Mouse (Mus musculus): ENCODE measurements at regions not wholly inside any gene's neighbourhood (a gene's known extent, or its start where the extent isn't known, plus 50 kb on each side); places are given as distances from the start of the nearest gene placed in this dataset.
A peak's percentile ranks its signal among the peaks of the same experiment; 100 is the strongest.

DNA sequence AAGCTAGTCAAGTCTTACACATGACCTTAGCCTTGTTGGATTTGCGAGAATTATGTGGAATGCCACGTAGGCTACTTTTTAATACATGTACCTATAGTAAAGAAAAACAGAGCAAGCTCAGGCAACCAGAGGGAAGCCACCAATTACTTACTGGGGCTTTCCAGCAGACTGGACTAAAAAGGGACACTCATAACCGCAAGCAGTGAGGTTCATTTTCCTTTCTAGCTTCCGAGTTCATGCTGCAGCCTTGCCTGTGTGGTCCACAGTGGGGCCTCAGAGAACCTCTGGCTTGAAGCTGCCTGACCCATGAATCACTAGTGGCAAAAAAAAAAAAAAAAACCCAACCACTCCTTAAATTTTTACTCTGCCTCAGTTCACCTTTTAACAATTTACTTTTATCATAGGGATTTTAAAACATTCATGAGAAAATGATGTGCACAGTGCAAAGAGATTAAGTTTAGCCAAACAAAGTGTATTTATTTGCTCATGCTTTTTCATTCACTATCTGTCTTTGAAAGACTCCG lies 188.6 kb upstream of the 1700066M21Rik start:
- DNase-seq: no peak

- DNase-seq: no peak
Measured at GRCm38 (mm10) chr1:57201274-57201673, 176.1 kb upstream of the 1700066M21Rik start.

GRCm38 (mm10) chr1:57204331-57204730 lies 173.1 kb upstream of the 1700066M21Rik start:
- DNase-seq: no peak

- DNase-seq: peak; percentile 63 to 71
Measured at GRCm38 (mm10) chr1:57205198-57205987, 172.0 kb upstream of the 1700066M21Rik start.

DNA sequence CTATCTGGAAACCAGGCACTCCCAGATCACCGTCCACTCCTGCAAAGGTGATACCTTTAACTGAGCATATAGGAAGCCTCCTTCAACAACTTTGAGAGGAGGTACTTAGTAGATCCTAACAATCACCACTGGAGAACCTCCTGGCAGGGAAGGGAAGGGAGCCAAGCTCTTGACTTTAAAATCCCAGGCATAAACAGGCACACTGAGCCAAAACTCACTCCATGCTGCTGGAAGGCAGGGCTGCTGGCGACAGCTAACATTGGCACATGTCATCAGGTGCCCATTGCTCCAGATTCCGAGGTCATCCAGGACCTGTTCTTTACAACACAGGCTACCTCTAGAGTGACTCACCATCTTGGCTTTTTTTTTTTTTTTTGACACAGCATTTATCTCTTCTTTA lies 170.9 kb upstream of the 1700066M21Rik start:
- DNase-seq: no peak

DNA sequence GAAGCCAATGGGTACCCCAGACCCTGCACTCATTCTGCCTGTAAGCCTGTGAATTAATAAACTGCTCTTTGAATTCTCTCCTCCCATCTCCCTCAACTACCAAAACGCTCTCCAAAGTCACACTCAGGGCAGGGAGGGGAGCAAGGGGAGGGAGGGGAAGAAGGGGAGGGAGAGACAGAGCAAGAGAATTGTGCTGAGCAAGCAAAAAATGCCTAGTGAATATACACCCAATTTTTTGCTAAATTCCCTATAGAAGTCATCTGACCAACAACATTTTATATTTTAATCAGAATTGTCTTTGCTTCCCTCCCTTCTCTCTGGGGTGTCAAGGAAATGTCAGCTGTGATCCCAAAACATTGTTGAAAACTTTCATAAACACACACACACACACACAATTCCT lies 170.5 kb upstream of the 1700066M21Rik start:
- DNase-seq: no peak

GRCm38 (mm10) chr1:57208415-57208814 lies 169.0 kb upstream of the 1700066M21Rik start:
- DNase-seq: no peak

GRCm38 (mm10) chr1:57209281-57209680 lies 168.1 kb upstream of the 1700066M21Rik start:
- DNase-seq: no peak

- no peak for DNase-seq
Measured at GRCm38 (mm10) chr1:57211046-57211445, 166.4 kb upstream of the 1700066M21Rik start.

DNA sequence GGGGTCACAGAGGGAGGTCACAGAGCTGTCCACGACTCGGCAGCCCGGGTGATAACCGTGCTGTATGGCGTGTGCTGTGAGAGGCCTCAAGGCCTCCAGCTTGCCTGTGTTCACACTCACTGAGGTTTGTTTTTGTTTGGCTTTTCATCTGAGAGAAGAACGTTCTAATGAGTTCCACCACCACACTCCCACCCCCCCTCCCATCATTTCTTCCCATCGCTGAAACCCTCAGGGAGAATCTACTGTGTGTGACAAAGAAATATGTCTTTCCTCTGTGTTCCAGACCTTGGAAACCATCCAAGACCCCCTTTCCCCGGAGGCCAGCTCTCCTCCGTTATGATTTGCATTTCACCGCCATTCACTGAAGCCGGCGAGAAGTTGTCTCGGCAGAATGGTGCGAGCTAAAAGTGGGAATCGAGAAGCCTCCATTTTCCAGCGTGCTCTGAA lies 164.0 kb upstream of the 1700066M21Rik start:
- no peak for DNase-seq

GRCm38 (mm10) chr1:57214266-57214665 lies 163.2 kb upstream of the 1700066M21Rik start:
- no peak for DNase-seq

DNA sequence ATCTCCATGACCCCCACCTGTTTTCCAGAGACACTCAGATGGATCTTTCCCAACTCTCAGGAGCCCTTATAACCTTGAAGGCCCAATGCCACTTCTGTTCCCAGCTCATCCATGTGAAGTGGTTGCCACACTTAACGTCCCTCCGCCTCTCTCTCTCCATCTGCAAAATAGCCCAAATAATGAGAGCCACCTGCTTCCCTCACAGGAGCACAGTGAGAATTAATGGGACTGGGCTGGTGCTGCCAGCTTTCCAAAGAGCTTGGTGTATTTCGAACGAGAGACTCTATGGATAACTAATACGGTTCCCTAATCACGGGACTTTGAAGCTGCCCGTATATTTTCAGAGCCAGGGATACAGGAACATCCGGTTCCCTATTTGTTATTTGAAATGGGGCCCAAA lies 159.8 kb upstream of the 1700066M21Rik start:
- no peak for DNase-seq

DNA sequence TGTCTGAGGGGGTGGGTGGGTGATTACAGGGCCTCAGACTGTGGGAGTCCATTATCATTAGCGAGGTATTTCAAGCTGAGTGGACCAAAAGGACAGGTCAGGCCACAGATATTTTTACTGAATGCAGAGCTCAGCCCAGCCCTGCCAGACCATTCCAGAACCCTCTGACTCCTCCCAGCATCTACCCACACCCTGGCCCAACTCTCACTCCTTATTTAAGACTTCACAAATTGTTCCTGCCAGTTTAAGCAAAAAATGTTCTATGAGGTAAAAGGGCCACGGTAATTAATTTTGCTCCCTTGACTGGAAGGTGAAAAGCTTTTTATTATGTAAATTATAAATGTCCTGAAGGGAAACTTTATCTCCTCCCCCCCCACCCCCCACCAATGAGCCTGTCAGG lies 159.3 kb upstream of the 1700066M21Rik start:
- DNase-seq: no peak

DNA sequence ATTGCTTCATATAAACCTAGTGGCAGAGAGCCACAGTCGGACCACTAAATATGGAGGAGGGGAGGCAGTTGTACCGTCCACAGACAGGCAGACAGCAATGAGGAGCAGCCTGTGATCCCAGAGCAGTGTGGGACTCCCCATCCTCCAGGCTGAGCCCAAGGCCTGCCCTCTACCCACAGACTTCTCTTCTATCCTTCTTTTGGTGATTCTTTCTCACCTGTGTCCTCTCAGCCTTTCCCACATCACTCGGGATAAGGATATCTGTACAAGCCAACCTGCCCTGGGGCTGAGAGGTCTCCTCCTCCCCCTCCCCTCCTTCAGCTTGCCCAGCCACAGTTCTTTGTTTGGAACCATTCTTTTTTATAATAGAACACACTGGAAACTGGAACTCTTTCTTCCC lies 158.8 kb upstream of the 1700066M21Rik start:
- DNase-seq: no peak

- DNase-seq: peak; percentile 61 to 62
Measured at GRCm38 (mm10) chr1:57224425-57225104, 152.9 kb upstream of the 1700066M21Rik start.

- DNase-seq: no peak
Measured at GRCm38 (mm10) chr1:57243607-57244408, 133.6 kb upstream of the 1700066M21Rik start.

- no peak for DNase-seq
Measured at GRCm38 (mm10) chr1:57259626-57260025, 117.8 kb upstream of the 1700066M21Rik start.

GRCm38 (mm10) chr1:57265012-57265760 lies 112.2 kb upstream of the 1700066M21Rik start:
- no peak for DNase-seq

DNA sequence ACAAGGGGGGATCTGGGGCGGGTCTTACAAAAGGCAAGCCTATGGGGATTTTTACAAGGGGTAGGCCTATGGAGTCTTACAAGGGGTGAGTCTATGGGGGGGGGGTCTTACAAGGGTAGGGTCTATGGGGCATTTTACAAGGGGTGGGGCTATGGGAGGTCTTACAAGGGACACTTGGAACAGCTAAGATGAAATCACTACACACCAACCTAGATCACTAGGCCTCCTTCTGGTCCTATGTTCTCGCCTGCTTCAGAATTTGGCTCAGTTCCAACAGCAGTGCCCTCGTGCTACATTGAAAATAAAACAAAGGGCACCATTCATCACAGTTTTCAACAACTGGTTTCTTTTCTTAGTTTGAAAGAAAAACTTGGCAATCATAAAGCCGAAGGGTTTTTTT lies 110.7 kb upstream of the 1700066M21Rik start:
- DNase-seq: no peak

DNA sequence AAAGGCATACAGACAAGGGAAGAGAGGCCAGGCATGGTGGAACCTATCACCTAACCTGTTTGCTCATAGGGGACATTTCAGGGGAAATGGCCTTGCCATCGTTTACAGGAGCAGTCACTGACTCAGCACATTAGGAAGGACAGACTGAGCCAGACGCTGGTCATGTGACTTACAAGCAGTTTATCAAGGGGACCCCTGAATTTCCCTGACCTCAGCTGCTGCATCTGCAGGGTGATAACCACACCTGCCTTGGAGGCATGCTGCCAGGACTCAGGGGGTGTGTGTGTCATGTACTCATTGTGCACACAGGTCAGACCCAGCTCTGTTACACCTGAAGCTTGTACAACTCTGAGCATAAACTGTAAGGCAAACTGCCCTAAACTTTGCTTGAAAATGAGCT lies 109.6 kb upstream of the 1700066M21Rik start:
- no peak for DNase-seq

GRCm38 (mm10) chr1:57269679-57270354 lies 107.6 kb upstream of the 1700066M21Rik start:
- DNase-seq: peak; percentile 69 to 74
